Mouse (Mus musculus): Measurements from ENCODE around the gene Usp6nl.

The Usp6nl gene

GRCm38 (mm10) chr2:6331324-6332137 is 9.1 kb downstream of the Usp6nl start:
- no peak for DNase-seq (ENCODE audit: low spot score in 2 of 2)

- DNase-seq (ENCODE audit: low spot score in 2 of 2), result no peak
Measured at GRCm38 (mm10) chr2:6333570-6333969, 11.1 kb downstream of the Usp6nl start.

GRCm38 (mm10) chr2:6334011-6334410 is 11.5 kb downstream of the Usp6nl start:
- DNase-seq (ENCODE audit: low spot score in 2 of 2), result no peak

GRCm38 (mm10) chr2:6335032-6335735 is 12.7 kb downstream of the Usp6nl start:
- DNase-seq (ENCODE audit: low spot score in 2 of 2), result no peak

GRCm38 (mm10) chr2:6336013-6336412 is 13.5 kb downstream of the Usp6nl start:
- DNase-seq (ENCODE audit: low spot score in 2 of 2), result no peak

- DNase-seq (ENCODE audit: low spot score in 2 of 2), result no peak
Measured at GRCm38 (mm10) chr2:6336649-6337048, 14.2 kb downstream of the Usp6nl start.

GRCm38 (mm10) chr2:6337436-6337835 is 15.0 kb downstream of the Usp6nl start:
- no peak for DNase-seq (ENCODE audit: low spot score in 2 of 2)

GRCm38 (mm10) chr2:6338031-6338629 is 15.7 kb downstream of the Usp6nl start:
- no peak for DNase-seq (ENCODE audit: low spot score in 2 of 2)

GRCm38 (mm10) chr2:6340439-6340838 is 18.0 kb downstream of the Usp6nl start:
- DNase-seq (ENCODE audit: low spot score in 2 of 2), result no peak

GRCm38 (mm10) chr2:6341496-6341895 is 19.0 kb downstream of the Usp6nl start:
- DNase-seq (ENCODE audit: low spot score in 2 of 2), result no peak

GRCm38 (mm10) chr2:6349256-6350092 is 27.0 kb downstream of the Usp6nl start:
- DNase-seq (ENCODE audit: low spot score in 2 of 2), result no peak

- DNase-seq (ENCODE audit: low spot score in 2 of 2), result no peak
Measured at GRCm38 (mm10) chr2:6350164-6350563, 27.7 kb downstream of the Usp6nl start.

- no peak for DNase-seq (ENCODE audit: low spot score in 2 of 2)
Measured at GRCm38 (mm10) chr2:6350931-6351695, 28.6 kb downstream of the Usp6nl start.

GRCm38 (mm10) chr2:6352541-6352971 is 30.1 kb downstream of the Usp6nl start:
- DNase-seq (ENCODE audit: low spot score in 2 of 2), result no peak

GRCm38 (mm10) chr2:6353060-6353459 is 30.6 kb downstream of the Usp6nl start:
- DNase-seq (ENCODE audit: low spot score in 2 of 2), result no peak

- DNase-seq (ENCODE audit: low spot score in 2 of 2), result no peak
Measured at GRCm38 (mm10) chr2:6357306-6357705, 34.8 kb downstream of the Usp6nl start.

GRCm38 (mm10) chr2:6359645-6360044 is 37.2 kb downstream of the Usp6nl start:
- DNase-seq (ENCODE audit: low spot score in 2 of 2), result no peak

- no peak for DNase-seq (ENCODE audit: low spot score in 2 of 2)
Measured at GRCm38 (mm10) chr2:6363126-6363525, 40.7 kb downstream of the Usp6nl start.

GRCm38 (mm10) chr2:6363922-6364321 is 41.5 kb downstream of the Usp6nl start:
- no peak for DNase-seq (ENCODE audit: low spot score in 2 of 2)

GRCm38 (mm10) chr2:6366521-6366928 is 44.1 kb downstream of the Usp6nl start:
- no peak for DNase-seq (ENCODE audit: low spot score in 2 of 2)

GRCm38 (mm10) chr2:6366973-6367372 is 44.5 kb downstream of the Usp6nl start:
- no peak for DNase-seq (ENCODE audit: low spot score in 2 of 2)

Data from frontal cortex, postnatal 10 days (tissue).